Mouse (Mus musculus): ENCODE results near the gene B230217C12Rik. TPM values are rescaled to one million over a fixed set of nuclear protein-coding genes. Genes with fewer than 3 reads are reported as not detected.

B230217C12Rik gene
- polyA plus RNA-seq, 1 experiment = 4.9 TPM

DNA sequence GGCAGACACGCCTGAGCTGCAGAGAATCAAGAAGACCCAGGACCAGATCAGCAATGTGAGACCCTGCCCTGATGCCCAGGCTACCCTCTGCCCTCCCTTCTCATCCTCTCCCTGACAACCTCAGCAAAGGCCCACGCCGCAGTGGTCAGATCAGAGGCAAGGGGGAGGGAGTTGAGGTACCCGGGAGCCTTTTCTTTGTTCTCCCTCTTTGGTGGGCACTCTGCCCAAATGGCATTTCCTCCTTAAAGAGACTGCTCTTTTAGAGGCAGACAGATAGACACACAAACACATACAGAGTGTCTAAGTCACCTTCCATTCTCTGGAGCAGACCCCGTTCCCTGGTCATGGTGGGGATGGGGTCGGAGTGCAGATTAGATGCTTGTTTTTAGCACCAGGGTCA, 15.7 kb upstream of the B230217C12Rik start:
- peaks cover 99% of the 10 kb centered on the region for H3K36me3 ChIP-seq (ENCODE audit: control insufficient read depth, insufficient read depth)
- H3K4me3 ChIP-seq (ENCODE audit: insufficient read depth, poor library complexity, severe bottlenecking) = no peak overlapping the region
- peaks cover 99% of the 10 kb centered on the region for H3K79me2 ChIP-seq (ENCODE audit: control insufficient read depth, insufficient read depth)
- no peaks in the 10 kb centered on the region for H3K27me3 ChIP-seq (ENCODE audit: control insufficient read depth, insufficient read depth, insufficient read length)
- H3K79me3 ChIP-seq (ENCODE audit: low read depth) = peaks cover 70% of the 10 kb centered on the region
- TF ChIP-seq MYOD1 (IDR thresholded peaks at IDR 0.05; ENCODE audit: control insufficient read depth, insufficient read length, low read depth) = no peak
- TF ChIP-seq MAX (IDR thresholded peaks at IDR 0.05) = no peak
- H3ac ChIP-seq (ENCODE audit: control insufficient read depth, insufficient read length, low read depth) = no peak overlapping the region

DNA sequence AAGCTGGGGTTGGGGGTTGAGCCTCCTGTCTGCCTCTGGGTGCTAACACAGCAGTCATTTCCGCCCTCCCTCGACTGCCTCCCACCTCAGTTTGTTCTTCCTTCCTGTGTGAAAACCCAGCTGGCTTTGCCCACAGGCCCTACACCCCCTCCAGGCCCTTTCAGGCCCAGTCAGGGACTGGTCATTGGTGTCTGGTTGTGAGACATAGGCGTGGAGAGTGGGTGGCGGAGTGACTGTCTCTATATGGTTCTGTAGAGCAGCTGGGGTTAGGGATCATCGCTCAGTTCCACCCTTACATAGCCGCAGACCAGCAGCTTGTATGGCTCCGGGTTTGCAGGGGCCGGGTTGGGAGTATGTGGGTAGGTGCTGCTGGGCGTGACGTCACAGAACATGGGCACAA, 15.3 kb upstream of the B230217C12Rik start:
- peaks cover 71% of the 10 kb centered on the region for H3K79me3 ChIP-seq (ENCODE audit: low read depth)
- no peak for TF ChIP-seq MAX (IDR thresholded peaks at IDR 0.05)
- no peak for TF ChIP-seq USF1 (IDR thresholded peaks at IDR 0.05; ENCODE audit: low read depth)
- no peak for TF ChIP-seq MYOD1 (IDR thresholded peaks at IDR 0.05; ENCODE audit: control insufficient read depth, insufficient read length, low read depth)
- TF ChIP-seq CEBPB (IDR thresholded peaks at IDR 0.05; ENCODE audit: low read depth) = no peak
- TF ChIP-seq MYOG (IDR thresholded peaks at IDR 0.05; ENCODE audit: control insufficient read depth, extremely low read depth, insufficient read length) = no peak
- TF ChIP-seq FOSL1 (IDR thresholded peaks at IDR 0.05; ENCODE audit: insufficient read depth, low read length, poor library complexity, severe bottlenecking) = no peak
- no peak for TF ChIP-seq CTCF (IDR thresholded peaks at IDR 0.05; ENCODE audit: control insufficient read depth, insufficient read depth, insufficient read length)
- H3K27me3 ChIP-seq (ENCODE audit: control insufficient read depth, insufficient read depth, insufficient read length) = no peaks in the 10 kb centered on the region
- H3K36me3 ChIP-seq (ENCODE audit: control insufficient read depth, insufficient read depth) = peaks cover 99% of the 10 kb centered on the region
- H3K79me2 ChIP-seq (ENCODE audit: control insufficient read depth, insufficient read depth) = peaks cover 99% of the 10 kb centered on the region
- no peak overlapping the region for H3K4me3 ChIP-seq (ENCODE audit: insufficient read depth, poor library complexity, severe bottlenecking)
- no peak overlapping the region for H3ac ChIP-seq (ENCODE audit: control insufficient read depth, insufficient read length, low read depth)

DNA sequence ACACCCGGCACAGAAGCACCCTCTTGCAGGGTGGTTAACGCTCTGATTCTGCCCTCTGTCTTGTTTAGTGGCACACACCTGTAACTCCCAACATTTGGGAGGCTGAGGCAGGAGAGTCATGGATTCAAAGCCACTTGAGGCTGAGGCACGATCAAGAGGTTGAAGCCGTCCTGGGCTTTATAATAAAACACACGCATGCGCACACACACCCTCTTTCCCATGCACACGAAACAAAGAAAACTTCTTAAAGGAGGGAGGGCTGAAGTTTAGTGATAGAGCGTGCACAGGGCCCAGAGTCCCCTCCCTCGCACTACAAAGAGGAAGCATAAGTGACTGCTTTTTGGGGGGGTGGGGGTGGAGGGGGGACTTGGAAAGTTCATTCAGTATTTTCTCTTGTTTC, 14.6 kb upstream of the B230217C12Rik start:
- no peak overlapping the region for H3ac ChIP-seq (ENCODE audit: control insufficient read depth, insufficient read length, low read depth)

DNA sequence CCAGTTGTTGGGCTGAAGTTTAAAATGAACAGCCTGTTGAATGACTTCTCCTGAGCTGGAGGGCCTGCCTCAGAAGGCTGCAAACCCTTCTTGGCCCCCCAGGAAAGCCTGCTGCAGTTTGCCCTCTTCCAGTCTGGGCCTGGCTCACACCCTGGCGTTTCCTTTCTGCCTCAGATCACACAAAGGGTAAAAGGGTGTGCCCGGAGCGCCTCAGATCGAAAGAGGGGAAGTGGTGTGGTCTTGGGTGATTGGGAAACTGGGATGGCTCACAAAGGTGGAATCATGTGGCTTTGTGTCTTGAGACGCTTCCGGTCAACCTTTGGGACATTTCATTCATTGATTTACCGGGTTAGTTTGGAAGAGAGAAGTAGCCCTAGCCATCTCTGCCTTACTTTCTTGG, 14.2 kb upstream of the B230217C12Rik start:
- H3K27me3 ChIP-seq (ENCODE audit: control insufficient read depth, insufficient read depth, insufficient read length) = no peaks in the 10 kb centered on the region
- no peak overlapping the region for H3K4me3 ChIP-seq (ENCODE audit: insufficient read depth, poor library complexity, severe bottlenecking)
- TF ChIP-seq MAX (IDR thresholded peaks at IDR 0.05) (no peak), CTCF (IDR thresholded peaks at IDR 0.05; ENCODE audit: control insufficient read depth, insufficient read depth, insufficient read length) (no peak), FOSL1 (IDR thresholded peaks at IDR 0.05; ENCODE audit: insufficient read depth, low read length, poor library complexity, severe bottlenecking) (no peak), USF1 (IDR thresholded peaks at IDR 0.05; ENCODE audit: low read depth) (no peak), MYOG (IDR thresholded peaks at IDR 0.05; ENCODE audit: control insufficient read depth, extremely low read depth, insufficient read length) (no peak), CEBPB (IDR thresholded peaks at IDR 0.05; ENCODE audit: low read depth) (no peak), MYOD1 (IDR thresholded peaks at IDR 0.05; ENCODE audit: control insufficient read depth, insufficient read length, low read depth) (no peak)
- H3K79me2 ChIP-seq (ENCODE audit: control insufficient read depth, insufficient read depth) = peaks cover 99% of the 10 kb centered on the region
- H3K79me3 ChIP-seq (ENCODE audit: low read depth) = peaks cover 71% of the 10 kb centered on the region
- no peak overlapping the region for H3ac ChIP-seq (ENCODE audit: control insufficient read depth, insufficient read length, low read depth)
- H3K36me3 ChIP-seq (ENCODE audit: control insufficient read depth, insufficient read depth) = peaks cover 97% of the 10 kb centered on the region

More for the DNA sequence above, 14.6 kb upstream of the B230217C12Rik start:
- H3K4me3 ChIP-seq (ENCODE audit: insufficient read depth, poor library complexity, severe bottlenecking) = no peak overlapping the region
- TF ChIP-seq USF1 (IDR thresholded peaks at IDR 0.05; ENCODE audit: low read depth) (no peak), MAX (IDR thresholded peaks at IDR 0.05) (no peak), FOSL1 (IDR thresholded peaks at IDR 0.05; ENCODE audit: insufficient read depth, low read length, poor library complexity, severe bottlenecking) (no peak), MYOD1 (IDR thresholded peaks at IDR 0.05; ENCODE audit: control insufficient read depth, insufficient read length, low read depth) (no peak), MYOG (IDR thresholded peaks at IDR 0.05; ENCODE audit: control insufficient read depth, extremely low read depth, insufficient read length) (no peak), CEBPB (IDR thresholded peaks at IDR 0.05; ENCODE audit: low read depth) (no peak), CTCF (IDR thresholded peaks at IDR 0.05; ENCODE audit: control insufficient read depth, insufficient read depth, insufficient read length) (no peak)
- no peaks in the 10 kb centered on the region for H3K27me3 ChIP-seq (ENCODE audit: control insufficient read depth, insufficient read depth, insufficient read length)
- peaks cover 72% of the 10 kb centered on the region for H3K79me3 ChIP-seq (ENCODE audit: low read depth)
- H3K36me3 ChIP-seq (ENCODE audit: control insufficient read depth, insufficient read depth) = peaks cover 98% of the 10 kb centered on the region
- H3K79me2 ChIP-seq (ENCODE audit: control insufficient read depth, insufficient read depth) = peaks cover 99% of the 10 kb centered on the region

DNA sequence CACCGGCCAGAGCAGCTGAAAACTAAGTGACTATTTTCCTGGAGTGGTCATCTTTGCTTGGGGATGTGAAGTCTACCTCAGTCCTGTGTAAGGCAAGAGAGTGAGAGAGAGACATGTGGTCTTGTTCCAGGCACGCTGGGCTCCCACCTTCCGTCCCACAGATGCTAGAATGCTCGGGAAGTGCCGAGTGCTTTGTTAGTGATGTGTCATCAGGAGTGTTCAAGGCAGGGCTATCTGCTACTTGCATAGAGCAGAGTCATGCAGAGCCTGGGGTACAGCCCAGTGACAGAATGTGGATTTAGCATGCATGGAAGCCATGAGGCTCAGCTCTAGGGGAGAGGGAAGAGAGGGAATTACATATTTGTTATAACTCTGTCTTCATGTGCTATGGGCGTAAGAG, 12.9 kb upstream of the B230217C12Rik start:
- H3K4me3 ChIP-seq (ENCODE audit: insufficient read depth, poor library complexity, severe bottlenecking) = no peak overlapping the region
- H3K27me3 ChIP-seq (ENCODE audit: control insufficient read depth, insufficient read depth, insufficient read length) = no peaks in the 10 kb centered on the region
- H3K36me3 ChIP-seq (ENCODE audit: control insufficient read depth, insufficient read depth) = peaks cover 96% of the 10 kb centered on the region
- peaks cover 99% of the 10 kb centered on the region for H3K79me2 ChIP-seq (ENCODE audit: control insufficient read depth, insufficient read depth)
- TF ChIP-seq FOSL1 (IDR thresholded peaks at IDR 0.05; ENCODE audit: insufficient read depth, low read length, poor library complexity, severe bottlenecking) (no peak), USF1 (IDR thresholded peaks at IDR 0.05; ENCODE audit: low read depth) (no peak), MYOD1 (IDR thresholded peaks at IDR 0.05; ENCODE audit: control insufficient read depth, insufficient read length, low read depth) (no peak), CEBPB (IDR thresholded peaks at IDR 0.05; ENCODE audit: low read depth) (no peak), CTCF (IDR thresholded peaks at IDR 0.05; ENCODE audit: control insufficient read depth, insufficient read depth, insufficient read length) (no peak), MYOG (IDR thresholded peaks at IDR 0.05; ENCODE audit: control insufficient read depth, extremely low read depth, insufficient read length) (no peak), MAX (IDR thresholded peaks at IDR 0.05) (no peak)
- H3ac ChIP-seq (ENCODE audit: control insufficient read depth, insufficient read length, low read depth) = no peak overlapping the region
- H3K79me3 ChIP-seq (ENCODE audit: low read depth) = peaks cover 66% of the 10 kb centered on the region

DNA sequence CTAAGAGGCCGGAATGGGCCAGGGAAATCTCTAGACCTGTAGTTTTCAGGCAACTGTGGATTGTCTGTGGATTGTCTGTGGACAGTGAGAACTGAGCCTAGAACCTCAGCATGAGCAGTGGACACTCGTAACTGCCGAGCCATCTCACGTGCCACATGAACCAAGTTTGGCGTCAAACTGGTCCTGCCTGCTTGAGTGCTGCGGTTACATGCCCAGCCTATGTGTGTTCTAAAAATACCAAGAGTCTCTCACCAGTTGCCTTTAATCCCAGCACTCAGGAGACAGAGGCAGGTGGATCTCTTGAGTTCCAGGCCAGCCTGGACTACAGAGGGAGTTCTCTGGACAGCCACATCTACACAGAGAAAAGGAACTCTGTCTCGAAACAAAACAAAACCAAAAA, 11.2 kb upstream of the B230217C12Rik start:
- H3K4me3 ChIP-seq (ENCODE audit: insufficient read depth, poor library complexity, severe bottlenecking) = no peak overlapping the region
- peaks cover 96% of the 10 kb centered on the region for H3K36me3 ChIP-seq (ENCODE audit: control insufficient read depth, insufficient read depth)

More for the DNA sequence above, 11.2 kb upstream of the B230217C12Rik start:
- H3K27me3 ChIP-seq (ENCODE audit: control insufficient read depth, insufficient read depth, insufficient read length) = no peaks in the 10 kb centered on the region
- peaks cover 55% of the 10 kb centered on the region for H3K79me3 ChIP-seq (ENCODE audit: low read depth)
- TF ChIP-seq CTCF (IDR thresholded peaks at IDR 0.05; ENCODE audit: control insufficient read depth, insufficient read depth, insufficient read length) = no peak
- no peak for TF ChIP-seq USF1 (IDR thresholded peaks at IDR 0.05; ENCODE audit: low read depth)
- TF ChIP-seq MYOG (IDR thresholded peaks at IDR 0.05; ENCODE audit: control insufficient read depth, extremely low read depth, insufficient read length) = no peak
- TF ChIP-seq MAX (IDR thresholded peaks at IDR 0.05) = no peak
- no peak for TF ChIP-seq MYOD1 (IDR thresholded peaks at IDR 0.05; ENCODE audit: control insufficient read depth, insufficient read length, low read depth)
- TF ChIP-seq CEBPB (IDR thresholded peaks at IDR 0.05; ENCODE audit: low read depth) = no peak
- TF ChIP-seq FOSL1 (IDR thresholded peaks at IDR 0.05; ENCODE audit: insufficient read depth, low read length, poor library complexity, severe bottlenecking) = no peak
- no peak overlapping the region for H3ac ChIP-seq (ENCODE audit: control insufficient read depth, insufficient read length, low read depth)
- H3K79me2 ChIP-seq (ENCODE audit: control insufficient read depth, insufficient read depth) = peaks cover 84% of the 10 kb centered on the region
